Mouse (Mus musculus): ENCODE data around the gene Atoh1. TPM values are rescaled to one million over a fixed set of nuclear protein-coding genes. Genes with fewer than 3 reads are reported as not detected.

Gene Atoh1
- total and polyA plus RNA-seq, 2 experiments from 2014 or later = 6.7 to 24.4 TPM

- Histone ChIP-seq H3K27ac (no peak overlapping the region), H3K36me3 (ENCODE audit: insufficient read depth, low read length) (no peaks in the 10 kb centered on the region), H3K4me1 (ENCODE audit: insufficient read depth, low read length) (0 out of 2 replicates have a peak, but pooled peaks cover 4% of the 10 kb centered on the region), H3K27me3 (ENCODE audit: insufficient read depth, low read length) (peaks cover 5% of the 10 kb centered on the region; the same call in 1 of the 2 replicates), H3K4me2 (ENCODE audit: low read depth, low read length) (peak overlapping the region; percentile 56), H3K4me3 (ENCODE audit: low read length) (peak overlapping the region; percentile 45), H3K9ac (replicated peaks; ENCODE audit: low read length) (no peak overlapping the region), H3K9me3 (ENCODE audit: low read length) (no peaks in the 10 kb centered on the region)
- DNase-seq (ENCODE audit: low spot score) (peak; percentile 48), ATAC-seq (peak; percentile 65)
- 1% methylated on average over 29 of the region's 29 CpGs for WGBS
- no peak for TF ChIP-seq CTCF (IDR thresholded peaks at IDR 0.05; ENCODE audit: low read depth)
Observed at GRCm38 (mm10) chr6:64727751-64728403, 1.0 kb upstream of the Atoh1 start.

- Histone ChIP-seq H3K4me2 (ENCODE audit: low read depth, low read length) (peak overlapping the region; percentile 56), H3K9ac (replicated peaks; ENCODE audit: low read length) (peak overlapping the region; percentile 43), H3K9me3 (ENCODE audit: low read length) (no peaks in the 10 kb centered on the region), H3K27me3 (ENCODE audit: insufficient read depth, low read length) (peaks cover 15% of the 10 kb centered on the region), H3K4me1 (ENCODE audit: insufficient read depth, low read length) (0 out of 2 replicates have a peak, but pooled peaks cover 4% of the 10 kb centered on the region), H3K4me3 (ENCODE audit: low read length) (peak overlapping the region; percentile 45), H3K27ac (peak overlapping the region; percentile 48; the same call in 1 of the 2 replicates), H3K36me3 (ENCODE audit: insufficient read depth, low read length) (no peaks in the 10 kb centered on the region)
- DNase-seq (ENCODE audit: low spot score) = peak; percentile 23
- under 1% methylated on average over 53 of the region's 53 CpGs for WGBS
- peak; percentile 62 for ATAC-seq
- no peak for TF ChIP-seq CTCF (IDR thresholded peaks at IDR 0.05; ENCODE audit: low read depth)
Observed at GRCm38 (mm10) chr6:64729231-64730011, 496 bp downstream of the Atoh1 start.

- no peak overlapping the region for H3K27ac ChIP-seq
- H3K4me2 ChIP-seq (ENCODE audit: low read depth, low read length) = peak overlapping the region; percentile 56
- TF ChIP-seq CTCF (IDR thresholded peaks at IDR 0.05; ENCODE audit: low read depth) = no peak
- DNase-seq (ENCODE audit: low spot score) = no peak
- under 1% methylated on average over 19 of the region's 19 CpGs for WGBS
- H3K4me1 ChIP-seq (ENCODE audit: insufficient read depth, low read length) = 0 out of 2 replicates have a peak, but pooled peaks cover 8% of the 10 kb centered on the region
- no peaks in the 10 kb centered on the region for H3K36me3 ChIP-seq (ENCODE audit: insufficient read depth, low read length)
- H3K9me3 ChIP-seq (ENCODE audit: low read length) = no peaks in the 10 kb centered on the region
- H3K27me3 ChIP-seq (ENCODE audit: insufficient read depth, low read length) = peaks cover 21% of the 10 kb centered on the region
- H3K9ac ChIP-seq (replicated peaks; ENCODE audit: low read length) = peak overlapping the region; percentile 43
- no peak for ATAC-seq
- H3K4me3 ChIP-seq (ENCODE audit: low read length) = peak overlapping the region; percentile 45
Observed at GRCm38 (mm10) chr6:64730030-64730429, 1.1 kb downstream of the Atoh1 start.

- peak overlapping the region; percentile 45 for H3K4me3 ChIP-seq (ENCODE audit: low read length)
- no peak for DNase-seq (ENCODE audit: low spot score)
Observed at GRCm38 (mm10) chr6:64730506-64731020, 1.6 kb downstream of the Atoh1 start.

GRCm38 (mm10) chr6:64731126-64731525, 2.2 kb downstream of the Atoh1 start:
- H3K4me3 ChIP-seq (ENCODE audit: low read length) = peak overlapping the region; percentile 45; the same call in 1 of the 2 replicates
- no peak for ATAC-seq
- H3K4me2 ChIP-seq (ENCODE audit: low read depth, low read length) = peak overlapping the region; percentile 21; the same call in 1 of the 2 replicates
- H3K27ac ChIP-seq = no peak overlapping the region
- H3K4me1 ChIP-seq (ENCODE audit: insufficient read depth, low read length) = 0 out of 2 replicates have a peak, but pooled peaks cover 8% of the 10 kb centered on the region
- no peak overlapping the region for H3K9ac ChIP-seq (replicated peaks; ENCODE audit: low read length)
- WGBS = 3% methylated on average over 7 of the region's 7 CpGs
- H3K9me3 ChIP-seq (ENCODE audit: low read length) = no peaks in the 10 kb centered on the region
- H3K36me3 ChIP-seq (ENCODE audit: insufficient read depth, low read length) = no peaks in the 10 kb centered on the region
- TF ChIP-seq CTCF (IDR thresholded peaks at IDR 0.05; ENCODE audit: low read depth) = no peak
- DNase-seq (ENCODE audit: low spot score) = no peak
- peaks cover 22% of the 10 kb centered on the region for H3K27me3 ChIP-seq (ENCODE audit: insufficient read depth, low read length)

More at GRCm38 (mm10) chr6:64730506-64731020, 1.6 kb downstream of the Atoh1 start:
- Histone ChIP-seq H3K4me1 (ENCODE audit: insufficient read depth, low read length) (0 out of 2 replicates have a peak, but pooled peaks cover 8% of the 10 kb centered on the region), H3K4me2 (ENCODE audit: low read depth, low read length) (peak overlapping the region; percentile 56; the same call in 1 of the 2 replicates), H3K27me3 (ENCODE audit: insufficient read depth, low read length) (peaks cover 22% of the 10 kb centered on the region), H3K9ac (replicated peaks; ENCODE audit: low read length) (peak overlapping the region; percentile 43), H3K27ac (no peak overlapping the region), H3K9me3 (ENCODE audit: low read length) (no peaks in the 10 kb centered on the region), H3K36me3 (ENCODE audit: insufficient read depth, low read length) (no peaks in the 10 kb centered on the region)
- no peak for ATAC-seq
- TF ChIP-seq CTCF (IDR thresholded peaks at IDR 0.05; ENCODE audit: low read depth) = no peak
- 3% methylated on average over 14 of the region's 14 CpGs for WGBS

GRCm38 (mm10) chr6:64731621-64732320, 2.8 kb downstream of the Atoh1 start:
- H3K36me3 ChIP-seq (ENCODE audit: insufficient read depth, low read length) = no peaks in the 10 kb centered on the region
- DNase-seq (ENCODE audit: low spot score) = no peak
- peak overlapping the region; percentile 4; the same call in 1 of the 2 replicates for H3K27ac ChIP-seq
- TF ChIP-seq CTCF (IDR thresholded peaks at IDR 0.05; ENCODE audit: low read depth) = no peak
- H3K4me1 ChIP-seq (ENCODE audit: insufficient read depth, low read length) = 0 out of 2 replicates have a peak, but pooled peaks cover 8% of the 10 kb centered on the region
- H3K27me3 ChIP-seq (ENCODE audit: insufficient read depth, low read length) = peaks cover 22% of the 10 kb centered on the region
- peak overlapping the region; percentile 21 for H3K4me2 ChIP-seq (ENCODE audit: low read depth, low read length)
- no peaks in the 10 kb centered on the region for H3K9me3 ChIP-seq (ENCODE audit: low read length)
- no peak for ATAC-seq
- H3K9ac ChIP-seq (replicated peaks; ENCODE audit: low read length) = no peak overlapping the region
- 5% methylated on average over 8 of the region's 8 CpGs for WGBS
- H3K4me3 ChIP-seq (ENCODE audit: low read length) = no peak overlapping the region
